Mouse (Mus musculus) CD8-positive naive resting alpha-beta T cell, adult 2 months (primary cell): ENCODE results near the gene Tex16.

Experiments
- DNase-seq, 2 experiments: peaks; one replicate each; pipeline ENCODE4 v3.0.0; 2022; ENCODE audit warnings: low read depth in 2 of 2, low spot score in 2 of 2

Gene Tex16

DNA sequence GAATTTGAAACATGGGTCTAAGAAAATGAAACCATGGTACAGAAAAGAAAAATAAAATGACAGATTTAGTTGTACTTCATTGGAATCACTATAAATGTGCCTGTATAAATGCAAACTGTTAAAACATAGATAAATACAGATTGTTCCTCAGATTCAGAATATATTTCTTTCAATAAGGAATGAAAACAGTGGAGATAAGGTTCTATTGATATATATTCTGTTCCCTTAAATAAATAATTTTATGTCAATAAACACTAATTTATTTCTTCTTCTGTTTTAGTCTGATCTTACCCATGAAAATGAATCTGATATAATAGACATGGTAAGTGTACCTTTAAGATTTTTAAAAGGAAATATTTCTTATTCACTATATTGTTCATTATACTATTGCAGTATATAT, at the start of gene Tex16:
TSS of gene Tex16 (plus strand) at position 301 of the 400 bp plus-strand sequence.
- no peak for DNase-seq

DNA sequence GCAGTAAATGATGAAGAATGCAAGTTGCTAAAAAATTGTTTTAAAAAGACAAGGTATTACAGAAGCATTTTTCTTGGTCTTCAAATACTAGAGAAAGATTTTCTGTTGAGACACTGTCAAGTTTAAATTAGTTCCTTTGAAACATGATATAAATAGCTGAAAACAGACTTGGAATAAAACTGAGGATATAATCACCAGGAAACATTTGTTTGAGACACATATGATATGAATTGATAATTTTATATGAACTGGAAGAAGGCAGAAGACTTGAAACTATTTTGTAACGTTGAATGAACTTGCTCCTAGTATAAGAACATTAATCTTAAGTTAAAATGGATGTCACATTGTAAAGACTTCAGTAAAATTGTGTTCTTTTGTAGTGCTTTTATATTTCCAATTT, 11.1 kb upstream of the Tex16 start:
- DNase-seq = no peak
